Mouse (Mus musculus): Measurements from ENCODE around the gene Rprd1b. TPM values are rescaled to one million over a fixed set of nuclear protein-coding genes. Genes with fewer than 3 reads are reported as not detected.

The Rprd1b gene
- total and polyA plus RNA-seq, 2 experiments from 2014 or later = 20.5 to 20.8 TPM

GRCm38 (mm10) chr2:158128461-158129130 is 100.3 kb downstream of the Rprd1b start:
- H3K4me2 ChIP-seq (ENCODE audit: low read depth, low read length, poor library complexity, severe bottlenecking) = no peak overlapping the region
- 85% methylated on average over 8 of the region's 8 CpGs for WGBS
- TF ChIP-seq CTCF (IDR thresholded peaks at IDR 0.05) = no peak

GRCm38 (mm10) chr2:158129291-158130002 is 101.2 kb downstream of the Rprd1b start:
- H3K27ac ChIP-seq (ENCODE audit: low read depth, low read length) = no peak overlapping the region
- no peak for DNase-seq (ENCODE audit: low spot score)

More at GRCm38 (mm10) chr2:158128461-158129130, 100.3 kb downstream of the Rprd1b start:
- no peaks in the 10 kb centered on the region for H3K9me3 ChIP-seq (ENCODE audit: low read length)
- ATAC-seq (ENCODE audit: low FRiP score) (no peak), DNase-seq (ENCODE audit: low spot score) (no peak)
- no peaks in the 10 kb centered on the region for H3K4me1 ChIP-seq (ENCODE audit: insufficient read depth, low read length)
- H3K9ac ChIP-seq (replicated peaks; ENCODE audit: low read length, poor library complexity, severe bottlenecking) = no peak overlapping the region
- H3K36me3 ChIP-seq (ENCODE audit: insufficient read depth, low read length) = no peaks in the 10 kb centered on the region
- H3K4me3 ChIP-seq (ENCODE audit: low read depth, low read length) = no peak overlapping the region
- no peaks in the 10 kb centered on the region for H3K27me3 ChIP-seq (ENCODE audit: insufficient read depth, low read length)
- no peak overlapping the region for H3K27ac ChIP-seq (ENCODE audit: low read depth, low read length)

GRCm38 (mm10) chr2:158130391-158130986 is 102.2 kb downstream of the Rprd1b start:
- Histone ChIP-seq H3K9ac (replicated peaks; ENCODE audit: low read length, poor library complexity, severe bottlenecking) (no peak overlapping the region), H3K4me3 (ENCODE audit: low read depth, low read length) (no peak overlapping the region), H3K4me1 (ENCODE audit: insufficient read depth, low read length) (no peaks in the 10 kb centered on the region), H3K4me2 (ENCODE audit: low read depth, low read length, poor library complexity, severe bottlenecking) (no peak overlapping the region), H3K36me3 (ENCODE audit: insufficient read depth, low read length) (no peaks in the 10 kb centered on the region), H3K9me3 (ENCODE audit: low read length) (no peaks in the 10 kb centered on the region), H3K27me3 (ENCODE audit: insufficient read depth, low read length) (no peaks in the 10 kb centered on the region), H3K27ac (ENCODE audit: low read depth, low read length) (no peak overlapping the region)
- no peak for DNase-seq (ENCODE audit: low spot score)
- no peak for TF ChIP-seq CTCF (IDR thresholded peaks at IDR 0.05)
- WGBS = 48% methylated on average over 5 of the region's 5 CpGs
- no peak for ATAC-seq (ENCODE audit: low FRiP score)

More at GRCm38 (mm10) chr2:158129291-158130002, 101.2 kb downstream of the Rprd1b start:
- TF ChIP-seq CTCF (IDR thresholded peaks at IDR 0.05) = no peak
- H3K27me3 ChIP-seq (ENCODE audit: insufficient read depth, low read length) = no peaks in the 10 kb centered on the region
- no peaks in the 10 kb centered on the region for H3K9me3 ChIP-seq (ENCODE audit: low read length)
- H3K4me2 ChIP-seq (ENCODE audit: low read depth, low read length, poor library complexity, severe bottlenecking) = no peak overlapping the region
- no peaks in the 10 kb centered on the region for H3K4me1 ChIP-seq (ENCODE audit: insufficient read depth, low read length)
- H3K4me3 ChIP-seq (ENCODE audit: low read depth, low read length) = no peak overlapping the region
- WGBS = 89% methylated on average over 16 of the region's 16 CpGs
- H3K9ac ChIP-seq (replicated peaks; ENCODE audit: low read length, poor library complexity, severe bottlenecking) = no peak overlapping the region
- no peak for ATAC-seq (ENCODE audit: low FRiP score)
- no peaks in the 10 kb centered on the region for H3K36me3 ChIP-seq (ENCODE audit: insufficient read depth, low read length)

GRCm38 (mm10) chr2:158131197-158131835 is 103.0 kb downstream of the Rprd1b start:
- Histone ChIP-seq H3K9me3 (ENCODE audit: low read length) (no peaks in the 10 kb centered on the region), H3K9ac (replicated peaks; ENCODE audit: low read length, poor library complexity, severe bottlenecking) (no peak overlapping the region), H3K27ac (ENCODE audit: low read depth, low read length) (no peak overlapping the region), H3K4me3 (ENCODE audit: low read depth, low read length) (no peak overlapping the region), H3K27me3 (ENCODE audit: insufficient read depth, low read length) (no peaks in the 10 kb centered on the region), H3K4me1 (ENCODE audit: insufficient read depth, low read length) (no peaks in the 10 kb centered on the region), H3K4me2 (ENCODE audit: low read depth, low read length, poor library complexity, severe bottlenecking) (no peak overlapping the region), H3K36me3 (ENCODE audit: insufficient read depth, low read length) (no peaks in the 10 kb centered on the region)
- no peak for DNase-seq (ENCODE audit: low spot score)
- 91% methylated on average over 13 of the region's 13 CpGs for WGBS
- ATAC-seq (ENCODE audit: low FRiP score) = no peak
- TF ChIP-seq CTCF (IDR thresholded peaks at IDR 0.05) = no peak

- Histone ChIP-seq H3K27me3 (ENCODE audit: insufficient read depth, low read length) (no peaks in the 10 kb centered on the region), H3K4me2 (ENCODE audit: low read depth, low read length, poor library complexity, severe bottlenecking) (no peak overlapping the region), H3K36me3 (ENCODE audit: insufficient read depth, low read length) (no peaks in the 10 kb centered on the region), H3K4me3 (ENCODE audit: low read depth, low read length) (no peak overlapping the region), H3K9ac (replicated peaks; ENCODE audit: low read length, poor library complexity, severe bottlenecking) (no peak overlapping the region), H3K9me3 (ENCODE audit: low read length) (no peaks in the 10 kb centered on the region), H3K27ac (ENCODE audit: low read depth, low read length) (no peak overlapping the region), H3K4me1 (ENCODE audit: insufficient read depth, low read length) (no peaks in the 10 kb centered on the region)
- ATAC-seq (ENCODE audit: low FRiP score) (no peak), DNase-seq (ENCODE audit: low spot score) (no peak)
- no peak for TF ChIP-seq CTCF (IDR thresholded peaks at IDR 0.05)
- WGBS = 84% methylated on average over 10 of the region's 10 CpGs
Observed at GRCm38 (mm10) chr2:158132320-158132719, 104.0 kb downstream of the Rprd1b start.

Data from midbrain, postnatal 0 days (tissue).